Mouse (Mus musculus) olfactory bulb, adult 2 months (tissue): ENCODE data around the gene Ccdc28a.

Source experiments
- CTCF ChIP-seq: fragments of 200-500 bp; IDR thresholded peaks from 2 replicates; pipeline ENCODE4 v1.5.1; 2012; ENCODE audit warnings: low read depth, mild to moderate bottlenecking, low read length, moderate library complexity; ENCODE audit not compliant: insufficient read depth
- POLR2A ChIP-seq: fragments of 200-500 bp; IDR thresholded peaks from 2 replicates; pipeline ENCODE4 v1.6.1; 2012; ENCODE audit warnings: mild to moderate bottlenecking, low read depth, low read length, moderate library complexity; ENCODE audit not compliant: insufficient read depth

DNA sequence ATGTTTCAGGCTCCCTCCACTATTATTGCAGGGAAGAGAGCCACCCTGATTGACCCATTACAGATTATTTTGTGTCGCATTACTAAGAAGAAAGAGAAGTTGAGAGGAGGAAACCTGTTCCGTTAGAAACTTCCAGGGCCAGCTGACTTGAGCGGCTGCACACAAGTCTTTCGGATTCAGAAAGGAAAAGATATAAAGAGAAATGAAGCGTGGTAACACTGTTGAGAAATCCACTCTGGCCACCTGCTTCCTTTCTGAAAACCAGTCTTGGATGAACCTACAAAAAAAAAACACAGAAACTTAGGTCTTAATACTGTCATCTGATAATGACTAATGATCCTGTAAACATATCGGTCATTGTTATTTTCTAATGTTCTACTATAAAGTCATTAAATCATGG is 59.7 kb downstream of the Ccdc28a start:
- TF ChIP-seq CTCF (no peak), POLR2A (no peak)
